Mouse (Mus musculus) ES-Bruce4 (cell line): ENCODE measurements around the gene Fam171a2.

Experiments used
- EP300 ChIP-seq: IDR thresholded peaks from 2 replicates; pipeline ENCODE4 v1.6.1; 2011; ENCODE audit warnings: low read depth, low read length; ENCODE audit not compliant: insufficient read depth
- POLR2A ChIP-seq: IDR thresholded peaks from one replicate; pipeline ENCODE4 v1.8.1; 2011; ENCODE audit warnings: low read length; ENCODE audit not compliant: insufficient read depth

DNA sequence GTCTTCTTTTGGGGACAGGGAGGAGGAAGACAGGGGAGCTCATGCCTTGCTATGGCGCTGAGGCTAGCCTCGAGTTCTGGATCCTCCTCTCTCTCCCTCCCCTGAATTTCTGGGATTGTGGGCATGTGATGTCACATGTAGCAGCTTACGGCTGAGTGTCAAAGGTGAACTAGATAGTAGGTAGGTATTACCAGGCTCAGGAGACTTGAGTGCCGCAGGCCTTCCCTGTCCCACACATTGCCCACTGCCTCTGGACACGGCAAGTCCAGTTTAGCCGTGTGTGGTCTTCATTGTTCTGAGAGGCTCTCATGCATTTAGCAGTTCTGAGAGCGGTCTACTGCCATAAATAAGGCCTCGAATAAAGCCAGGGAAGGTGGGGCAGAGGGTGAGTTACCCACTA is 34.4 kb downstream of the Fam171a2 start:
- TF ChIP-seq EP300 (no peak), POLR2A (no peak)
